Mouse (Mus musculus) cerebellum, adult 2 months (tissue): ENCODE measurements at regions not wholly inside any gene's neighbourhood (a gene's known extent, or its start where the extent isn't known, plus 50 kb on each side); places are given as distances from the start of the nearest gene placed in this dataset.

Experiments
- CTCF ChIP-seq: fragments of 200-500 bp; IDR thresholded peaks from 2 replicates; pipeline ENCODE4 v1.5.1; 2011; ENCODE audit warnings: low read depth, mild to moderate bottlenecking, control low read depth, low read length, moderate library complexity, borderline replicate concordance; ENCODE audit not compliant: insufficient read depth
- POLR2A ChIP-seq: fragments of 200-500 bp; IDR thresholded peaks from 2 replicates; pipeline ENCODE4 v1.6.1; 2011; ENCODE audit warnings: low read length, control low read depth, borderline replicate concordance; ENCODE audit not compliant: insufficient read depth

DNA sequence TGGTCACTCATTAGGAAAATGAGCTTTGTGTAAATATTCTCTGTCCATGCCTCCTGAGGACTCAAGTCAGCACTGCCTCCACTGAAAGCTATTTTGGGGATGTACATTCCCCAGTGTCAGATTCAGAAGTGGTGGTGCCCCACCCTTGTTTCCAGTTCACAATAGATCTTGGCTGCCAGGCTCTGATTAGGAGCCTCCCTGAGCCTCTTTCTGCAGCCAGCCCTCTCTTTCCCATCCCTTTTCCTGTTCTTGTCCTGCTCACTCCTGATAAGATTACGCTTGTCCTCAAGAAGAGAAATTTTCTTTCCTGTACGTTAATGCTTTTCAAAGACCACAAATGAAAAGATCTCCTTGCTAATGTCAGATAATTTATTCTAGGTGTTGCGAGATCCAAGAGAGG lies 465.2 kb downstream of the Ets1 start:
- TF ChIP-seq CTCF (no peak), POLR2A (no peak)
